9 mouse cellular contexts compared by ENCODE assay signal in genomic region chr12:112411612-112412350, GRCm38 (mm10).
A peak's percentile ranks its signal among the peaks of the same experiment; 100 is the strongest.
DNase-seq lines count a peak whose midpoint lies in the region; ATAC-seq and TF ChIP-seq lines count a peak whose summit lies in the region.
"Had no signal": no experiment of that assay in that cellular context is flagged by ENCODE, and none has a peak within 500 bp of the region (broad histone marks: within the 10 kb centered on the region; RNA-seq: fewer than 3 reads in every experiment).

No protein-coding gene starts in this region.

- H3K27me3 ChIP-seq in forebrain, embryonic 12.5 days, result no peaks in the 10 kb centered on the region; the same call in 1 of the 2 replicates
- H3K27me3 ChIP-seq in forebrain, embryonic 11.5 days (ENCODE audit: control insufficient read depth, insufficient read depth, low read length), result no peaks in the 10 kb centered on the region
- H3K27me3 ChIP-seq in lung, embryonic 14.5 days (ENCODE audit: insufficient read depth, low read length), result no peaks in the 10 kb centered on the region
- H3K27me3 ChIP-seq in embryonic facial prominence, embryonic 14.5 days (replicated peaks; ENCODE audit: control insufficient read depth, insufficient read depth, low read length), result no peaks in the 10 kb centered on the region
- no peaks in the 10 kb centered on the region for H3K27me3 ChIP-seq in midbrain, postnatal 0 days (ENCODE audit: insufficient read depth, low read length)

- ATAC-seq in forebrain, embryonic 12.5 days (ENCODE audit: low FRiP score), result no peak
- ATAC-seq in forebrain, embryonic 11.5 days (replicated peaks; ENCODE audit: low FRiP score), result no peak
- peak; percentile 70; the same call in 1 of the 2 replicates for ATAC-seq in lung, embryonic 14.5 days (ENCODE audit: insufficient read depth)
- ATAC-seq in embryonic facial prominence, embryonic 14.5 days (ENCODE audit: low read depth), result peak; percentile 75; the same call in 1 of the 2 replicates
- 0 out of 2 replicates have a peak, but pooled peaks have one; percentile 20 for ATAC-seq in midbrain, postnatal 0 days (ENCODE audit: low FRiP score)
- no peak for ATAC-seq in erythroblast, adult 5-6 weeks (replicated peaks; ENCODE audit: low FRiP score, poor library complexity, severe bottlenecking)

- 20% methylated on average over 13 of the region's 13 CpGs for WGBS in forebrain, embryonic 12.5 days
- 15% methylated on average over 13 of the region's 13 CpGs for WGBS in forebrain, embryonic 11.5 days
- 6% methylated on average over 13 of the region's 13 CpGs for WGBS in lung, embryonic 14.5 days
- 11% methylated on average over 13 of the region's 13 CpGs for WGBS in embryonic facial prominence, embryonic 14.5 days
- WGBS in midbrain, postnatal 0 days, result 10% methylated on average over 13 of the region's 13 CpGs

- H3K4me2 ChIP-seq in forebrain, embryonic 12.5 days, result no peak overlapping the region; the same call in 1 of the 2 replicates
- H3K4me2 ChIP-seq in forebrain, embryonic 11.5 days (ENCODE audit: low read depth, low read length, severe bottlenecking), result no peak overlapping the region
- 0 out of 2 replicates have a peak overlapping the region, but pooled peaks have one; percentile 7 for H3K4me2 ChIP-seq in lung, embryonic 14.5 days
- 0 out of 2 replicates have a peak overlapping the region, but pooled peaks have one; percentile 10 for H3K4me2 ChIP-seq in embryonic facial prominence, embryonic 14.5 days (ENCODE audit: low read depth, low read length)
- no peak overlapping the region for H3K4me2 ChIP-seq in midbrain, postnatal 0 days (ENCODE audit: low read depth, low read length, poor library complexity, severe bottlenecking)

- H3K9ac ChIP-seq in forebrain, embryonic 12.5 days, result no peak overlapping the region
- no peak overlapping the region for H3K9ac ChIP-seq in forebrain, embryonic 11.5 days (ENCODE audit: low read length)
- H3K9ac ChIP-seq in lung, embryonic 14.5 days, result no peak overlapping the region
- no peak overlapping the region for H3K9ac ChIP-seq in embryonic facial prominence, embryonic 14.5 days (ENCODE audit: low read depth, low read length)
- no peak overlapping the region for H3K9ac ChIP-seq in midbrain, postnatal 0 days (replicated peaks; ENCODE audit: low read length, poor library complexity, severe bottlenecking)

- no peak overlapping the region for H3K4me3 ChIP-seq in forebrain, embryonic 12.5 days (replicated peaks)
- H3K4me3 ChIP-seq in forebrain, embryonic 11.5 days (ENCODE audit: low read depth, low read length), result no peak overlapping the region
- no peak overlapping the region for H3K4me3 ChIP-seq in lung, embryonic 14.5 days (ENCODE audit: low read depth, low read length)
- no peak overlapping the region for H3K4me3 ChIP-seq in embryonic facial prominence, embryonic 14.5 days (ENCODE audit: low read depth, low read length)
- H3K4me3 ChIP-seq in midbrain, postnatal 0 days (ENCODE audit: low read depth, low read length), result no peak overlapping the region

- peak; percentile 59 for TF ChIP-seq CTCF in lung, embryonic 14.5 days (IDR thresholded peaks at IDR 0.05; ENCODE audit: low read depth)
- peak; percentile 80 for TF ChIP-seq CTCF in midbrain, postnatal 0 days (IDR thresholded peaks at IDR 0.05)

- H3K9me3 ChIP-seq in forebrain, embryonic 12.5 days, result no peaks in the 10 kb centered on the region
- no peaks in the 10 kb centered on the region for H3K9me3 ChIP-seq in forebrain, embryonic 11.5 days (ENCODE audit: control insufficient read depth, low read length)
- no peaks in the 10 kb centered on the region for H3K9me3 ChIP-seq in lung, embryonic 14.5 days (ENCODE audit: low read depth, low read length)
- H3K9me3 ChIP-seq in embryonic facial prominence, embryonic 14.5 days (ENCODE audit: control insufficient read depth, low read length), result no peaks in the 10 kb centered on the region
- no peaks in the 10 kb centered on the region for H3K9me3 ChIP-seq in midbrain, postnatal 0 days (ENCODE audit: low read length)

- DNase-seq in forebrain, embryonic 11.5 days (ENCODE audit: low spot score), result no peak
- peak; percentile 66 for DNase-seq in lung, embryonic 14.5 days
- DNase-seq in lung, postnatal 36 days, result no peak
- peak; percentile 34 for DNase-seq in embryonic facial prominence, embryonic 14.5 days (ENCODE audit: low spot score)
- DNase-seq in midbrain, postnatal 0 days (ENCODE audit: low spot score), result no peak
- DNase-seq in left cerebral cortex, postnatal 36 days (ENCODE audit: low spot score in 2 of 2), result no peak
- DNase-seq: cerebellum, postnatal 36 days had no signal

- peaks cover 30% of the 10 kb centered on the region for H3K4me1 ChIP-seq in forebrain, embryonic 12.5 days
- H3K4me1 ChIP-seq in forebrain, embryonic 11.5 days (replicated peaks; ENCODE audit: control insufficient read depth, insufficient read depth, low read length), result peaks cover 11% of the 10 kb centered on the region
- H3K4me1 ChIP-seq in lung, embryonic 14.5 days (ENCODE audit: insufficient read depth), result 0 out of 2 replicates have a peak, but pooled peaks cover 6% of the 10 kb centered on the region
- H3K4me1 ChIP-seq in embryonic facial prominence, embryonic 14.5 days (ENCODE audit: control insufficient read depth, insufficient read depth, low read length), result peaks cover 3% of the 10 kb centered on the region; the same call in 1 of the 2 replicates
- H3K4me1 ChIP-seq in midbrain, postnatal 0 days (ENCODE audit: insufficient read depth, low read length), result 0 out of 2 replicates have a peak, but pooled peaks cover 4% of the 10 kb centered on the region

- H3K27ac ChIP-seq in forebrain, embryonic 12.5 days, result 0 out of 2 replicates have a peak overlapping the region, but pooled peaks have one; percentile 36
- no peak overlapping the region for H3K27ac ChIP-seq in forebrain, embryonic 11.5 days (ENCODE audit: low read depth, low read length)
- H3K27ac ChIP-seq in lung, embryonic 14.5 days (ENCODE audit: low read depth), result no peak overlapping the region
- H3K27ac ChIP-seq in embryonic facial prominence, embryonic 14.5 days (replicated peaks; ENCODE audit: low read depth, low read length), result no peak overlapping the region
- H3K27ac ChIP-seq in midbrain, postnatal 0 days (ENCODE audit: low read depth, low read length), result no peak overlapping the region

- intact Hi-C loops in left cerebral cortex, postnatal 36 days (cut with DNase I), result loop anchor here (2.0 kb wide), 1 partner anchor 61 kb away; no protein-coding TSS in a partner anchor

- H3K36me3 ChIP-seq in forebrain, embryonic 12.5 days (replicated peaks), result no peaks in the 10 kb centered on the region
- H3K36me3 ChIP-seq in forebrain, embryonic 11.5 days (ENCODE audit: control insufficient read depth, insufficient read depth, low read length), result no peaks in the 10 kb centered on the region
- H3K36me3 ChIP-seq in lung, embryonic 14.5 days (ENCODE audit: insufficient read depth), result no peaks in the 10 kb centered on the region
- no peaks in the 10 kb centered on the region for H3K36me3 ChIP-seq in embryonic facial prominence, embryonic 14.5 days (ENCODE audit: control insufficient read depth, insufficient read depth, low read length)
- no peaks in the 10 kb centered on the region for H3K36me3 ChIP-seq in midbrain, postnatal 0 days (ENCODE audit: insufficient read depth, low read length)

Comparison
In these comparisons a context has a peak if more than half of its experiments do, and no peak if none do; other contexts are left out.
1. DNase-seq: peak in lung, embryonic 14.5 days (single experiment) and embryonic facial prominence, embryonic 14.5 days (single experiment); none in forebrain, embryonic 11.5 days (single experiment), lung, postnatal 36 days (single experiment), midbrain, postnatal 0 days (single experiment) and left cerebral cortex, postnatal 36 days (0 of 2).
2. ATAC-seq: peak in lung, embryonic 14.5 days (single experiment), embryonic facial prominence, embryonic 14.5 days (single experiment) and midbrain, postnatal 0 days (single experiment); none in forebrain, embryonic 12.5 days (single experiment), forebrain, embryonic 11.5 days (single experiment) and erythroblast, adult 5-6 weeks (single experiment).
3. H3K4me2 ChIP-seq: peak in lung, embryonic 14.5 days (single experiment) and embryonic facial prominence, embryonic 14.5 days (single experiment); none in forebrain, embryonic 12.5 days (single experiment), forebrain, embryonic 11.5 days (single experiment) and midbrain, postnatal 0 days (single experiment).